Mouse (Mus musculus): ENCODE measurements around the gene Cops9.

Cops9 gene

GRCm38 (mm10) chr1:92607711-92608110 lies 34.1 kb downstream of the Cops9 start:
- no peak for DNase-seq (ENCODE audit: low read depth in 2 of 2, low spot score in 2 of 2)

GRCm38 (mm10) chr1:92605482-92605881 lies 36.3 kb downstream of the Cops9 start, which contains the start of gene Olfr1410:
Olfr1410 (plus strand) TSS chr1:92605782.
- DNase-seq (ENCODE audit: low read depth in 2 of 2, low spot score in 2 of 2): no peak

GRCm38 (mm10) chr1:92596019-92596418 lies 45.8 kb downstream of the Cops9 start:
- DNase-seq (ENCODE audit: low read depth in 2 of 2, low spot score in 2 of 2): no peak

GRCm38 (mm10) chr1:92594111-92594510 lies 47.7 kb downstream of the Cops9 start, which contains the start of gene Olfr1411:
Olfr1411 (plus strand) TSS chr1:92594411.
- DNase-seq (ENCODE audit: low read depth in 2 of 2, low spot score in 2 of 2): no peak

Measured in CD8-positive naive resting alpha-beta T cell, adult 2 months (primary cell).